Mouse (Mus musculus): ENCODE results near the gene Cd48. TPM values are rescaled to one million over a fixed set of nuclear protein-coding genes. Genes with fewer than 3 reads are reported as not detected.
A peak's percentile ranks its signal among the peaks of the same experiment; 100 is the strongest.
"Not testable (repeated sequence)": the region's sequence is repeated elsewhere in the genome, so short reads cannot be mapped to it uniquely, and the experiment has no call there.

Cd48 gene
- polyA plus RNA-seq, 1 experiment, result 50.3 TPM

GRCm38 (mm10) chr1:171666350-171666749 is 15.5 kb upstream of the Cd48 start:
- DNase-seq (ENCODE audit: low read depth in 1 of 2, low spot score in 2 of 2), result no peak
- TF ChIP-seq CTCF (IDR thresholded peaks at IDR 0.05; ENCODE audit: extremely low read depth, insufficient read depth, insufficient read length, insufficient replicate concordance) (no peak), POLR2A (IDR thresholded peaks at IDR 0.05; ENCODE audit: low read depth, low read length) (no peak)
- 91% methylated on average over 6 of the region's 6 CpGs for WGBS
- Histone ChIP-seq H3K4me1 (ENCODE audit: control insufficient read depth, insufficient read depth, insufficient read length) (peaks cover 5% of the 10 kb centered on the region; the same call in 1 of the 2 replicates), H3K27me3 (ENCODE audit: control insufficient read depth, insufficient read depth, low read length) (no peaks in the 10 kb centered on the region), H3K4me3 (ENCODE audit: extremely low read depth, insufficient read depth, insufficient read length) (no peak overlapping the region), H3K36me3 (ENCODE audit: control insufficient read depth, insufficient read depth, low read length) (no peaks in the 10 kb centered on the region), H3K27ac (ENCODE audit: insufficient read depth, low read length) (no peak overlapping the region)

- no peak overlapping the region for H3K27ac ChIP-seq (ENCODE audit: insufficient read depth, low read length)
- H3K4me1 ChIP-seq (ENCODE audit: control insufficient read depth, insufficient read depth, insufficient read length), result no peaks in the 10 kb centered on the region
- H3K4me3 ChIP-seq (ENCODE audit: extremely low read depth, insufficient read depth, insufficient read length), result no peak overlapping the region
- H3K36me3 ChIP-seq (ENCODE audit: control insufficient read depth, insufficient read depth, low read length), result no peaks in the 10 kb centered on the region
- DNase-seq (ENCODE audit: low read depth in 1 of 2, low spot score in 2 of 2), result no peak
- 89% methylated on average over 1 of the region's 1 CpGs for WGBS
- TF ChIP-seq CTCF (IDR thresholded peaks at IDR 0.05; ENCODE audit: extremely low read depth, insufficient read depth, insufficient read length, insufficient replicate concordance) (no peak), POLR2A (IDR thresholded peaks at IDR 0.05; ENCODE audit: low read depth, low read length) (no peak)
- H3K27me3 ChIP-seq (ENCODE audit: control insufficient read depth, insufficient read depth, low read length), result no peaks in the 10 kb centered on the region
These were observed 14.6 kb upstream of the Cd48 start for GRCm38 (mm10) chr1:171667160-171667559.

GRCm38 (mm10) chr1:171672451-171672850 is 9.4 kb upstream of the Cd48 start:
- not testable (repeated sequence) for H3K27ac ChIP-seq (ENCODE audit: insufficient read depth, low read length)

GRCm38 (mm10) chr1:171672854-171673475 is 8.8 kb upstream of the Cd48 start:
- H3K36me3 ChIP-seq (ENCODE audit: control insufficient read depth, insufficient read depth, low read length), result no peaks in the 10 kb centered on the region
- H3K27ac ChIP-seq (ENCODE audit: insufficient read depth, low read length), result 0 out of 2 replicates have a peak overlapping the region, but pooled peaks have one; percentile 21
- peaks cover 10% of the 10 kb centered on the region for H3K4me1 ChIP-seq (ENCODE audit: control insufficient read depth, insufficient read depth, insufficient read length)
- WGBS, result 43% methylated on average over 5 of the region's 5 CpGs
- no peak for TF ChIP-seq CTCF (IDR thresholded peaks at IDR 0.05; ENCODE audit: extremely low read depth, insufficient read depth, insufficient read length, insufficient replicate concordance)
- TF ChIP-seq POLR2A (IDR thresholded peaks at IDR 0.05; ENCODE audit: low read depth, low read length), result no peak
- H3K27me3 ChIP-seq (ENCODE audit: control insufficient read depth, insufficient read depth, low read length), result no peaks in the 10 kb centered on the region
- H3K4me3 ChIP-seq (ENCODE audit: extremely low read depth, insufficient read depth, insufficient read length), result no peak overlapping the region
- DNase-seq (ENCODE audit: low read depth in 1 of 2, low spot score in 2 of 2), result no peak

More at GRCm38 (mm10) chr1:171672451-171672850, 9.4 kb upstream of the Cd48 start:
- H3K36me3 ChIP-seq (ENCODE audit: control insufficient read depth, insufficient read depth, low read length); DNase-seq (ENCODE audit: low read depth in 1 of 2, low spot score in 2 of 2); H3K27me3 ChIP-seq (ENCODE audit: control insufficient read depth, insufficient read depth, low read length); H3K4me1 ChIP-seq (ENCODE audit: control insufficient read depth, insufficient read depth, insufficient read length); H3K4me3 ChIP-seq (ENCODE audit: extremely low read depth, insufficient read depth, insufficient read length): not testable (repeated sequence)
- 59% methylated on average over 2 of the region's 2 CpGs for WGBS

- Histone ChIP-seq H3K27me3 (ENCODE audit: control insufficient read depth, insufficient read depth, low read length) (no peaks in the 10 kb centered on the region), H3K27ac (ENCODE audit: insufficient read depth, low read length) (no peak overlapping the region), H3K36me3 (ENCODE audit: control insufficient read depth, insufficient read depth, low read length) (no peaks in the 10 kb centered on the region), H3K4me1 (ENCODE audit: control insufficient read depth, insufficient read depth, insufficient read length) (peaks cover 10% of the 10 kb centered on the region), H3K4me3 (ENCODE audit: extremely low read depth, insufficient read depth, insufficient read length) (no peak overlapping the region)
- TF ChIP-seq CTCF (IDR thresholded peaks at IDR 0.05; ENCODE audit: extremely low read depth, insufficient read depth, insufficient read length, insufficient replicate concordance) (no peak), POLR2A (IDR thresholded peaks at IDR 0.05; ENCODE audit: low read depth, low read length) (no peak)
- DNase-seq (ENCODE audit: low read depth in 1 of 2, low spot score in 2 of 2), result no peak
- 29% methylated on average over 1 of the region's 1 CpGs for WGBS
These were observed 7.3 kb upstream of the Cd48 start for GRCm38 (mm10) chr1:171674467-171674866.

GRCm38 (mm10) chr1:171677721-171678120 is 4.1 kb upstream of the Cd48 start:
- no peaks in the 10 kb centered on the region for H3K36me3 ChIP-seq (ENCODE audit: control insufficient read depth, insufficient read depth, low read length)
- no peak for TF ChIP-seq POLR2A (IDR thresholded peaks at IDR 0.05; ENCODE audit: low read depth, low read length)
- no peak for TF ChIP-seq CTCF (IDR thresholded peaks at IDR 0.05; ENCODE audit: extremely low read depth, insufficient read depth, insufficient read length, insufficient replicate concordance)
- no peak for DNase-seq (ENCODE audit: low read depth in 1 of 2, low spot score in 2 of 2)
- H3K4me1 ChIP-seq (ENCODE audit: control insufficient read depth, insufficient read depth, insufficient read length), result peaks cover 12% of the 10 kb centered on the region
- no peak overlapping the region for H3K27ac ChIP-seq (ENCODE audit: insufficient read depth, low read length)
- 42% methylated on average over 1 of the region's 1 CpGs for WGBS
- H3K4me3 ChIP-seq (ENCODE audit: extremely low read depth, insufficient read depth, insufficient read length), result no peak overlapping the region
- no peaks in the 10 kb centered on the region for H3K27me3 ChIP-seq (ENCODE audit: control insufficient read depth, insufficient read depth, low read length)

- peaks cover 17% of the 10 kb centered on the region for H3K4me1 ChIP-seq (ENCODE audit: control insufficient read depth, insufficient read depth, insufficient read length)
- no peak for TF ChIP-seq CTCF (IDR thresholded peaks at IDR 0.05; ENCODE audit: extremely low read depth, insufficient read depth, insufficient read length, insufficient replicate concordance)
- TF ChIP-seq POLR2A (IDR thresholded peaks at IDR 0.05; ENCODE audit: low read depth, low read length), result peak; percentile 12; the same call in 1 of the 2 replicates
- DNase-seq (ENCODE audit: low read depth in 1 of 2, low spot score in 2 of 2), result peak in 1 of 2 experiments; percentile 63
- peak overlapping the region; percentile 99 for H3K4me3 ChIP-seq (ENCODE audit: extremely low read depth, insufficient read depth, insufficient read length)
- WGBS, result 6% methylated on average over 7 of the region's 7 CpGs
- 0 out of 2 replicates have a peak, but pooled peaks cover 2% of the 10 kb centered on the region for H3K36me3 ChIP-seq (ENCODE audit: control insufficient read depth, insufficient read depth, low read length)
- H3K27ac ChIP-seq (ENCODE audit: insufficient read depth, low read length), result peak overlapping the region; percentile 96
- no peaks in the 10 kb centered on the region for H3K27me3 ChIP-seq (ENCODE audit: control insufficient read depth, insufficient read depth, low read length)
These were observed 800 bp upstream of the Cd48 start for GRCm38 (mm10) chr1:171681009-171681408.

Measured in spleen, adult 2 months (tissue).